ENCODE assay signal across 13 mouse cellular contexts in genomic region chr8:35915878-35916518, GRCm38 (mm10).
A peak's percentile ranks its signal among the peaks of the same experiment; 100 is the strongest.
DNase-seq lines count a peak whose midpoint lies in the region; ATAC-seq and TF ChIP-seq lines count a peak whose summit lies in the region.
"Had no signal": no experiment of that assay in that cellular context is flagged by ENCODE, and none has a peak within 500 bp of the region (broad histone marks: within the 10 kb centered on the region; RNA-seq: fewer than 3 reads in every experiment).

No protein-coding gene starts in this region.

- no peak overlapping the region for H3ac ChIP-seq in myocyte (ENCODE audit: control insufficient read depth, insufficient read length)

- TF ChIP-seq POLR2A in myocyte (IDR thresholded peaks at IDR 0.05; ENCODE audit: insufficient read length, low read depth): no peak

- no peaks in the 10 kb centered on the region for H3K36me3 ChIP-seq in kidney, embryonic 16.5 days (ENCODE audit: insufficient read depth, low read length)
- no peaks in the 10 kb centered on the region for H3K36me3 ChIP-seq in myocyte (ENCODE audit: control insufficient read depth, insufficient read depth)
- H3K36me3 ChIP-seq: limb, embryonic 12.5 days had no signal

- H3K4me3 ChIP-seq in kidney, embryonic 16.5 days (ENCODE audit: low read length): no peak overlapping the region
- H3K4me3 ChIP-seq in myocyte: no peak overlapping the region
- H3K4me3 ChIP-seq: left cerebral cortex, adult 2 months; limb, embryonic 12.5 days had no signal

- H3K9me3 ChIP-seq in kidney, embryonic 16.5 days (ENCODE audit: low read length): no peaks in the 10 kb centered on the region
- H3K9me3 ChIP-seq: limb, embryonic 12.5 days had no signal

- H3K79me2 ChIP-seq in myocyte (ENCODE audit: control insufficient read depth, insufficient read depth): no peaks in the 10 kb centered on the region

- peak; percentile 44; the same call in 1 of the 2 replicates for ATAC-seq in kidney, embryonic 16.5 days (ENCODE audit: low FRiP score, low TSS enrichment)
- ATAC-seq: forebrain, embryonic 16.5 days had no signal

- WGBS in kidney, embryonic 16.5 days: 72% methylated on average over 10 of the region's 10 CpGs

- H3K27me3 ChIP-seq in kidney, embryonic 16.5 days (ENCODE audit: insufficient read depth, low read length): no peaks in the 10 kb centered on the region
- no peaks in the 10 kb centered on the region for H3K27me3 ChIP-seq in myocyte (ENCODE audit: control insufficient read depth, insufficient read depth, insufficient read length)
- H3K27me3 ChIP-seq: limb, embryonic 12.5 days had no signal

- H3K4me2 ChIP-seq in kidney, embryonic 16.5 days (replicated peaks; ENCODE audit: low read depth, low read length): no peak overlapping the region
- peak overlapping the region; percentile 46 for H3K4me2 ChIP-seq in myocyte (ENCODE audit: low read depth)
- H3K4me2 ChIP-seq: limb, embryonic 12.5 days had no signal

- H3K9ac ChIP-seq in kidney, embryonic 16.5 days (replicated peaks; ENCODE audit: low read length): no peak overlapping the region
- H3K9ac ChIP-seq: limb, embryonic 12.5 days had no signal

- no peak for DNase-seq in kidney, adult 11 months
- DNase-seq in 3134 (ENCODE audit: extremely low read depth, insufficient read length, low spot score): peak; percentile 31
- DNase-seq in 3T3-L1 (ENCODE audit: low read depth, low spot score): peak; percentile 86
- no peak for DNase-seq in thymus, postnatal 36 days
- DNase-seq in right cerebral cortex, postnatal 36 days (ENCODE audit: low spot score in 2 of 2): no peak
- DNase-seq: cerebellum, adult 8-10 months; gastrocnemius, postnatal 10 days; midbrain, embryonic 14.5 days had no signal

- H3K27ac ChIP-seq in kidney, embryonic 16.5 days (ENCODE audit: low read length): no peak overlapping the region
- H3K27ac ChIP-seq: left cerebral cortex, adult 2 months; limb, embryonic 12.5 days had no signal

- peaks cover 10% of the 10 kb centered on the region; the same call in 1 of the 2 replicates for H3K4me1 ChIP-seq in kidney, embryonic 16.5 days (ENCODE audit: insufficient read depth, low read length)
- H3K4me1 ChIP-seq: limb, embryonic 12.5 days had no signal

TF ChIP-seq in myocyte, 11 proteins besides CTCF, POLR2A, EP300 and RAD21:
- TF ChIP-seq MYOG (IDR thresholded peaks at IDR 0.05; ENCODE audit: control insufficient read depth in 1 of 3, insufficient read depth in 1 of 3, insufficient read length in 2 of 3, low read depth in 2 of 3): no peak
- TF ChIP-seq TCF12 (IDR thresholded peaks at IDR 0.05; ENCODE audit: insufficient read depth, poor library complexity, severe bottlenecking): no peak
- TF ChIP-seq SRF (IDR thresholded peaks at IDR 0.05; ENCODE audit: control insufficient read depth, insufficient read length, low read depth): no peak
- no peak for TF ChIP-seq REST (IDR thresholded peaks at IDR 0.05; ENCODE audit: insufficient read depth, insufficient read length)
- no peak for TF ChIP-seq MAX (IDR thresholded peaks at IDR 0.05; ENCODE audit: low read depth)
- no peak for TF ChIP-seq USF1 (IDR thresholded peaks at IDR 0.05; ENCODE audit: low read depth)
- no peak for TF ChIP-seq MYOD1 (IDR thresholded peaks at IDR 0.05; ENCODE audit: control insufficient read depth in 1 of 3, insufficient read length in 2 of 3, low read depth in 2 of 3)

Comparison
In these comparisons a context has a peak if more than half of its experiments do, and no peak if none do; other contexts are left out.
1. DNase-seq: peak in 3134 (single experiment) and 3T3-L1 (single experiment); none in kidney, adult 11 months (single experiment), thymus, postnatal 36 days (0 of 2) and right cerebral cortex, postnatal 36 days (0 of 2).